Mouse (Mus musculus) hindbrain, embryonic 11.5 days (tissue): Measurements from ENCODE around the gene Zdhhc13. TPM values are rescaled to one million over a fixed set of nuclear protein-coding genes. Genes with fewer than 3 reads are reported as not detected.
A peak's percentile ranks its signal among the peaks of the same experiment; 100 is the strongest.

Source experiments
- ATAC-seq: fragments of 200-750 bp; cut with Nextera tagmentation; 2 replicates; pipeline ENCODE4 v1.8.0; 2017; ENCODE audit warnings: mild to moderate bottlenecking, moderate TSS enrichment, moderate library complexity; ENCODE audit not compliant: low FRiP score
- DNase-seq: peaks from one replicate; pipeline ENCODE4 v3.0.0-alpha.2; 2015; ENCODE audit warnings: low spot score
- H3K27ac ChIP-seq: fragments of 300-500 bp; sonication (generic); 2 replicates; pipeline ENCODE4 v1.5.1; 2014; ENCODE audit warnings: mild to moderate bottlenecking, low read depth, low read length
- H3K27me3 ChIP-seq: fragments of 300-500 bp; sonication (generic); 2 replicates; pipeline ENCODE4 v1.6.1; 2014; ENCODE audit warnings: mild to moderate bottlenecking, low read length, moderate library complexity, mixed read lengths; ENCODE audit not compliant: control insufficient read depth, insufficient read depth
- H3K36me3 ChIP-seq: fragments of 300-500 bp; sonication (generic); 2 replicates; pipeline ENCODE4 v1.6.1; 2014; ENCODE audit warnings: mild to moderate bottlenecking, low read length, moderate library complexity, mixed read lengths; ENCODE audit not compliant: control insufficient read depth, insufficient read depth
- H3K4me1 ChIP-seq: fragments of 300-500 bp; sonication (generic); replicated peaks from 2 replicates; pipeline ENCODE4 v1.6.1; 2014; ENCODE audit warnings: low read length, mixed read lengths; ENCODE audit not compliant: control insufficient read depth, insufficient read depth
- H3K4me2 ChIP-seq: fragments of 300-500 bp; sonication (generic); replicated peaks from 2 replicates; pipeline ENCODE4 v1.6.1; 2014; ENCODE audit warnings: mild to moderate bottlenecking, low read depth, low read length
- H3K4me3 ChIP-seq: fragments of 300-500 bp; sonication (generic); 2 replicates; pipeline ENCODE4 v1.5.1; 2014; ENCODE audit warnings: low read depth, low read length
- H3K9ac ChIP-seq: fragments of 300-500 bp; sonication (generic); 2 replicates; pipeline ENCODE4 v1.6.1; 2014; ENCODE audit warnings: low read depth, low read length
- H3K9me3 ChIP-seq: fragments of 300-500 bp; sonication (generic); 2 replicates; pipeline ENCODE4 v1.6.1; 2016; ENCODE audit warnings: low read length; ENCODE audit not compliant: control insufficient read depth
- WGBS: fragments of 180-500 bp; shearing (Covaris S2); extraction: QIAGEN DNeasy Blood & Tissue Kit; methylation state at CpG from one replicate; pipeline ENCODE4 v1.1.7; 2014; 5-methylcytosine and 5-hydroxymethylcytosine counted together
- polyA plus RNA-seq: library from polyadenylated mRNA; unstranded; fragments of >200 nt; fragmentation: Nextera tagmentation; extraction: Ambion mirVana; gene quantifications from 2 replicates; pipeline ENCODE4 v1.2.1, GENCODE M21; 2014

Zdhhc13 gene
- polyA plus RNA-seq, 1 experiment from 2014 or later, result 40.9 TPM

DNA sequence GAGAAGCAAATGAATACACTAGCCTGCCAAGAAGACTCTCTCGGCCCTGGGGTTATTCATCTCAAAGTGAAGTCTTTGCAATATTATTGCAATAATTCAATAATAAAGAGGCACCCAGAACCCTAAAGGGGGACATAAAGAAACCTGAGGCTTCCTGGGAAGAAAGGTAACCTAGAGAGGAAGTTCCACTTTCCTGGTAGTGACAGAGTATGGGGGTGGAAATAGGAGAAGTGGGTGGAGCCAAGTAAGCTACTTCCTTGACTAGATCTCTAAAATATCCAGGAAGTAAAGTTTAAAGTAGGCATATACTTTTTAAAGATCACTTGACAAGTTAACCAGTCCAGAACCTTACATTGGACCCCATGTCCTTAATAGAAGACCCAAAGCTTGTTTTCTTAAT is 13.4 kb upstream of the Zdhhc13 start:
- Histone ChIP-seq H3K9ac (no peak overlapping the region), H3K36me3 (no peaks in the 10 kb centered on the region), H3K4me2 (no peak overlapping the region), H3K27me3 (no peaks in the 10 kb centered on the region), H3K4me3 (no peak overlapping the region), H3K27ac (no peak overlapping the region), H3K9me3 (no peaks in the 10 kb centered on the region), H3K4me1 (no peaks in the 10 kb centered on the region)
- ATAC-seq (no peak), DNase-seq (no peak)
- 96% methylated on average over 1 of the region's 1 CpGs for WGBS

- ATAC-seq (peak; percentile 93), DNase-seq (peak; percentile 85)
- H3K36me3 ChIP-seq, result no peaks in the 10 kb centered on the region
- no peaks in the 10 kb centered on the region for H3K9me3 ChIP-seq
- H3K4me1 ChIP-seq, result no peaks in the 10 kb centered on the region
- peak overlapping the region; percentile 34 for H3K27ac ChIP-seq
- no peak overlapping the region for H3K4me3 ChIP-seq
- H3K27me3 ChIP-seq, result no peaks in the 10 kb centered on the region
- no peak overlapping the region for H3K9ac ChIP-seq
- whole genome bisulfite sequencing, result 48% methylated on average over 8 of the region's 8 CpGs
- H3K4me2 ChIP-seq, result no peak overlapping the region
Measured at GRCm38 (mm10) chr7:48777721-48778504, 10.9 kb upstream of the Zdhhc13 start.

GRCm38 (mm10) chr7:48779110-48779509 is 9.7 kb upstream of the Zdhhc13 start:
- Histone ChIP-seq H3K4me3 (no peak overlapping the region), H3K4me2 (no peak overlapping the region), H3K27ac (no peak overlapping the region), H3K9ac (no peak overlapping the region), H3K27me3 (no peaks in the 10 kb centered on the region), H3K4me1 (no peaks in the 10 kb centered on the region), H3K9me3 (no peaks in the 10 kb centered on the region), H3K36me3 (no peaks in the 10 kb centered on the region)
- ATAC-seq (no peak), DNase-seq (no peak)
- WGBS, result 80% methylated on average over 3 of the region's 3 CpGs

- 83% methylated on average over 4 of the region's 4 CpGs for WGBS
- Histone ChIP-seq H3K4me1 (no peaks in the 10 kb centered on the region), H3K27me3 (no peaks in the 10 kb centered on the region)
Measured at GRCm38 (mm10) chr7:48782432-48782831, 6.4 kb upstream of the Zdhhc13 start.

GRCm38 (mm10) chr7:48784773-48785523 is 3.9 kb upstream of the Zdhhc13 start:
- ATAC-seq, result no peak
- Histone ChIP-seq H3K4me1 (no peaks in the 10 kb centered on the region), H3K27me3 (no peaks in the 10 kb centered on the region), H3K9ac (no peak overlapping the region), H3K4me2 (no peak overlapping the region), H3K36me3 (no peaks in the 10 kb centered on the region), H3K9me3 (no peaks in the 10 kb centered on the region), H3K4me3 (no peak overlapping the region), H3K27ac (no peak overlapping the region)
- DNase-seq, result no peak
- 85% methylated on average over 11 of the region's 11 CpGs for WGBS

More at GRCm38 (mm10) chr7:48782432-48782831, 6.4 kb upstream of the Zdhhc13 start:
- H3K9ac ChIP-seq, result no peak overlapping the region
- H3K4me3 ChIP-seq, result no peak overlapping the region
- H3K27ac ChIP-seq, result no peak overlapping the region
- H3K9me3 ChIP-seq, result no peaks in the 10 kb centered on the region
- no peaks in the 10 kb centered on the region for H3K36me3 ChIP-seq
- DNase-seq (no peak), ATAC-seq (no peak)
- H3K4me2 ChIP-seq, result no peak overlapping the region

GRCm38 (mm10) chr7:48788348-48788747 is 455 bp upstream of the Zdhhc13 start:
- Histone ChIP-seq H3K9me3 (no peaks in the 10 kb centered on the region), H3K9ac (no peak overlapping the region), H3K27ac (no peak overlapping the region), H3K4me3 (0 out of 2 replicates have a peak overlapping the region, but pooled peaks have one; percentile 68), H3K27me3 (no peaks in the 10 kb centered on the region), H3K4me2 (peak overlapping the region; percentile 68), H3K4me1 (no peaks in the 10 kb centered on the region), H3K36me3 (no peaks in the 10 kb centered on the region)
- WGBS, result 70% methylated on average over 3 of the region's 3 CpGs
- no peak for DNase-seq
- ATAC-seq, result peak; percentile 26

- WGBS, result 73% methylated on average over 4 of the region's 4 CpGs
- no peaks in the 10 kb centered on the region for H3K36me3 ChIP-seq
- no peak for ATAC-seq
- no peak overlapping the region for H3K27ac ChIP-seq
- H3K4me2 ChIP-seq, result no peak overlapping the region; the same call in 1 of the 2 replicates
- H3K9ac ChIP-seq, result no peak overlapping the region
- no peak overlapping the region for H3K4me3 ChIP-seq
- H3K27me3 ChIP-seq, result no peaks in the 10 kb centered on the region
- no peaks in the 10 kb centered on the region for H3K9me3 ChIP-seq
- no peak for DNase-seq
- H3K4me1 ChIP-seq, result no peaks in the 10 kb centered on the region
Measured at GRCm38 (mm10) chr7:48790117-48790516, 1.3 kb downstream of the Zdhhc13 start.

DNA sequence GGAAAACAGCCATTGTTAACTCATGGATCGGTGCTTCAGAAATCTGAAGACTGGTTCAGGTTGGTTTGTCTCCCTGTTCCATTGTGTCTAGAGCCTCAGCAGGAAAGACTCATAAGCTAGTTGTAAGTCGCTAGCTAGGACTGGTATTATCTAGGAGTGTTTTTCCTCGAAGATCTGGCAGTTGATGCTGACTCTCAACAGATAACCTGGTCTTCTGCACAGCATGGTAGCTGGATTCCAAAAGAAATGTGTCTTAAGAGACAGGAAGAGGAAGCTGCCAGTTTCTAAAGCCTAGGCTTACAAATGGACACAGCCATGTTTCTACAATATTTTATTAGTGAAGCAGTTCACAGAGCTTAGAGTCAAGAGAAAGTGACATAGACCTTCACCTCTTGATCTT is 2.6 kb downstream of the Zdhhc13 start:
- whole genome bisulfite sequencing, result 78% methylated on average over 3 of the region's 3 CpGs
- no peak for DNase-seq
- no peak overlapping the region for H3K27ac ChIP-seq

More for the DNA sequence above, 2.6 kb downstream of the Zdhhc13 start:
- no peaks in the 10 kb centered on the region for H3K9me3 ChIP-seq
- ATAC-seq, result no peak
- no peaks in the 10 kb centered on the region for H3K27me3 ChIP-seq
- no peak overlapping the region for H3K9ac ChIP-seq
- H3K4me1 ChIP-seq, result no peaks in the 10 kb centered on the region
- no peak overlapping the region for H3K4me2 ChIP-seq
- no peaks in the 10 kb centered on the region for H3K36me3 ChIP-seq
- H3K4me3 ChIP-seq, result no peak overlapping the region
